Mouse (Mus musculus) ES-Bruce4 (cell line): ENCODE results near the gene Stxbp5l.

Source experiments
- CTCF ChIP-seq: IDR thresholded peaks from one replicate; pipeline ENCODE4 v1.8.1; 2011; ENCODE audit warnings: low read depth, low read length
- POLR2A ChIP-seq: IDR thresholded peaks from one replicate; pipeline ENCODE4 v1.8.1; 2011; ENCODE audit warnings: low read length; ENCODE audit not compliant: insufficient read depth

DNA sequence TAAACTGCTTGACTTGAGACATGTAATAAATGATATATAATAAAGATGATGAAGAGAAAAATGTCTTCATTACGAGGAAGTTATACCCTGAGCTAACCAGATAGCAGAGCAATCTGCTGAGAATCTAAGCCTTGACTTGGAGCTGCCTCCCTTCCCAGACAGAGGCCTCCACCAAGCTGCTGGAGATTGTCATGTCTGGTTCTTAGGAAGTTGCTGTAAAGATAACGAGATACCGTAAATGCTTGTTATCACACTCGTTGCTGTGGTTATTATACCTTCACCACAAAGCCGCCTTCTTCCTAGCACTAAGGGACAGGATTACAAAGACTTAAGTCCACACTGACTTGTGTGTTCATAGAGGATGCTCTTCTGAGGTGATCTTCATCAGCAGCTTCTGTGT lies 312.4 kb downstream of the Stxbp5l start:
- TF ChIP-seq POLR2A (no peak), CTCF (no peak)
